Mouse (Mus musculus) cerebellum, adult 2 months (tissue): ENCODE results near the gene Ccdc87.

Experiments used
- CTCF ChIP-seq: fragments of 200-500 bp; IDR thresholded peaks from 2 replicates; pipeline ENCODE4 v1.5.1; 2011; ENCODE audit warnings: low read depth, mild to moderate bottlenecking, control low read depth, low read length, moderate library complexity, borderline replicate concordance; ENCODE audit not compliant: insufficient read depth
- POLR2A ChIP-seq: fragments of 200-500 bp; IDR thresholded peaks from 2 replicates; pipeline ENCODE4 v1.6.1; 2011; ENCODE audit warnings: low read length, control low read depth, borderline replicate concordance; ENCODE audit not compliant: insufficient read depth

GRCm38 (mm10) chr19:4839149-4839548 is at the start of gene Ccdc87, which contains the start of gene Ccs:
- peak; percentile 54; the same call in 1 of the 2 replicates for TF ChIP-seq POLR2A
- no peak for TF ChIP-seq CTCF
